Mouse (Mus musculus) neural tube, embryonic 15.5 days (tissue): ENCODE measurements around the gene Dtx1. TPM values are rescaled to one million over a fixed set of nuclear protein-coding genes. Genes with fewer than 3 reads are reported as not detected.

Experiments used
- ATAC-seq: fragments of 200-750 bp; cut with Nextera tagmentation; 2 replicates; pipeline ENCODE4 v1.8.0; 2017; ENCODE audit warnings: mild to moderate bottlenecking, moderate TSS enrichment, moderate library complexity; ENCODE audit not compliant: low FRiP score
- H3K27ac ChIP-seq: fragments of 300-500 bp; sonication (generic); replicated peaks from 2 replicates; pipeline ENCODE4 v1.5.1; 2015; ENCODE audit warnings: mild to moderate bottlenecking, inconsistent platforms
- H3K27me3 ChIP-seq: fragments of 300-500 bp; sonication (generic); replicated peaks from 2 replicates; pipeline ENCODE4 v1.6.1; 2015; ENCODE audit warnings: inconsistent platforms
- H3K36me3 ChIP-seq: fragments of 300-500 bp; sonication (generic); 2 replicates; pipeline ENCODE4 v1.6.1; 2015; ENCODE audit warnings: inconsistent platforms
- H3K4me1 ChIP-seq: fragments of 300-500 bp; sonication (generic); 2 replicates; pipeline ENCODE4 v1.6.1; 2015; ENCODE audit warnings: inconsistent platforms
- H3K4me2 ChIP-seq: fragments of 300-500 bp; sonication (generic); 2 replicates; pipeline ENCODE4 v1.6.1; 2015; ENCODE audit warnings: inconsistent platforms, mild to moderate bottlenecking, moderate library complexity
- H3K4me3 ChIP-seq: fragments of 300-500 bp; sonication (generic); replicated peaks from 2 replicates; pipeline ENCODE4 v1.5.1; 2015; ENCODE audit warnings: mild to moderate bottlenecking, inconsistent platforms
- H3K9ac ChIP-seq: fragments of 300-500 bp; sonication (generic); replicated peaks from 2 replicates; pipeline ENCODE4 v1.6.1; 2015; ENCODE audit warnings: mild to moderate bottlenecking, inconsistent platforms
- H3K9me3 ChIP-seq: fragments of 300-500 bp; sonication (generic); replicated peaks from 2 replicates; pipeline ENCODE4 v1.6.1; 2016; ENCODE audit warnings: inconsistent platforms
- WGBS: fragments of 180-500 bp; shearing (Covaris S2); methylation state at CpG from one replicate; pipeline ENCODE4 v1.1.7; 2015; ENCODE audit warnings: mixed read lengths; 5-methylcytosine and 5-hydroxymethylcytosine counted together
- polyA plus RNA-seq: library from polyadenylated mRNA; unstranded; fragments of >200 nt; fragmentation: Nextera tagmentation; extraction: Ambion mirVana; gene quantifications from 2 replicates; pipeline ENCODE4 v1.2.1, GENCODE M21; 2015

The Dtx1 gene
- polyA plus RNA-seq, 1 experiment from 2014 or later: 59.9 TPM

DNA sequence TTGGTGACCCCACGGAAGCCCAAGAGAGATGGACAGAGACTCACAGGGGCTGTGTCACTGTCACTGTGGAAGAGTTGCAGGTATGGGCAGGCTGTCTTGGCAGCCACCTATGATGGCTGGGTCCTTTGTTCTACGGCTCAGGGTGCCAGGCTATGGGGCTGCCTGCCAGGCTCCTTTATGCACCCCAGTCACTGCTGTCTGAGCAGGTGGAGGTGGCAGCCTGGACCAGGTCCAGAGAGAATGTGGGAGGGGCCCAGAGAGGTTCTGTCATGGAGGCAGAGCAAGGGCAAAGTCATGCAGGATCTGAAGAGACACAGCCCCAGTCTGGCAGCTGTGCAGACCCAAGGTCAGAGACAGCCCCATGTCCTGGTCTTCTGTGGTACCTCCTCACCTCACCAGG lies 8.8 kb downstream of the Dtx1 start:
- H3K27me3 ChIP-seq: no peaks in the 10 kb centered on the region
- no peak overlapping the region for H3K9ac ChIP-seq
- peaks cover 80% of the 10 kb centered on the region for H3K4me1 ChIP-seq
- ATAC-seq: no peak
- 77% methylated on average over 2 of the region's 2 CpGs for WGBS
- H3K4me2 ChIP-seq: no peak overlapping the region
- H3K27ac ChIP-seq: no peak overlapping the region
- H3K36me3 ChIP-seq: no peaks in the 10 kb centered on the region
- H3K4me3 ChIP-seq: no peak overlapping the region
- H3K9me3 ChIP-seq: no peaks in the 10 kb centered on the region

DNA sequence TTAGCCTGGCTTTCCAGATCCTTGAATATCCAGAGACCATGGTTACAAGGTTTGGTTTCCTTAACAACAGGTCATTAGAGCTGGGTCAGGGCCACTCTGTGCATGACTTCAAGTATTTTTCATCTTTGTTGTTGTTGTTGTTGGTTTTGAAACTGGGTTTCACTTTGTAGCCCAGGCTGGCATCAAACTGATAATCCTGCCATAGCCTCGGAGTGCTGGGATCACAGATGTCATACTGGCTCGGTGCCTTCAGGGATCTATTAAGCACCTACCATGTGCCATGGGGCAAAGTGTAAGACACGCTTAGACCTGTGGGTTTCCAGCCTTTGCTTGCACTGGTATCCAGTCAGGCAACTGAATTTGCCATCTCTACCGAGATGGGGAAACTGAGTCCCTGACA lies 9.3 kb downstream of the Dtx1 start:
- Histone ChIP-seq H3K27me3 (0 out of 2 replicates have a peak, but pooled peaks cover under 1% of the 10 kb centered on the region), H3K4me1 (peaks cover 80% of the 10 kb centered on the region), H3K9me3 (no peaks in the 10 kb centered on the region), H3K9ac (no peak overlapping the region), H3K36me3 (no peaks in the 10 kb centered on the region), H3K4me2 (no peak overlapping the region), H3K27ac (no peak overlapping the region), H3K4me3 (no peak overlapping the region)
- WGBS: 71% methylated on average over 4 of the region's 4 CpGs
- ATAC-seq: no peak

DNA sequence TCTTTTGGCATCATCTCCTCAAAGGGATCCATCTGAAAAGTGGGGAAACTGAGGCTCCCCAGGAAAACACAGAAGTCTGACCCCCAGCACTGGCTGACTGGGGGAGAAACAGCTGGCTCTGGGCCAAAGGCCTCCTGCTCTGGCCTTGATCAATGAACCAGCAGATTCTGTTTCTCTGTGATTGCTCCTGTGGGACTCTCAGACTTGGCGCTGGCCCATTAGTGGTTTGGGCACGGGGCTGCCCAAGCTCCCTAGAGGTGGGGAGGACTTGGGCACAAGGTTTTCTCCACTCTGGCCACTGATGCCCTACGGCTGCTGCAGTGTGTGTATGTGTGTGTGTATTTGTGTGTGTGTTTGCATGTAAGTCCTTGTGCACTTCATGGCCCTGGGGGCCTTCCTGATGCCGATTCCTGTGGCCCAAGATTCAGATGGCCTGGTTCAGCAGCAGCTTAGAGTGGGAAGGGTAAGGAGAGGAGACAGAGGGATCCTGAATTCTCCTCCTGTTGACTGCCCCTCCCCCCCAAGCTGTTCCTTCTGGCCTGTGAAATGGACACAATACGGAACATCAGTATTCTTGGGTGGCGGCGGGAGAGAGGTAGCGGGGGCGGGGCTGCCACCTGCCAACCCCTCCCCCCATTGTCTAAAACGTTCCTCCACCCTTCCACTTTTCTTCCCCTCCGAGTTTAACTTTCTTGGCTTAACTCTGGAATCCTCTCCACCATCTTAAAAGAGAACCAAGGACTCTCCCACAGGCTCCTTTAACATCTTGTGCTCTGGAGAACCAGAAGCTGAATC lies 10.5 kb downstream of the Dtx1 start:
- Histone ChIP-seq H3K4me1 (peaks cover 71% of the 10 kb centered on the region), H3K27ac (no peak overlapping the region), H3K4me2 (no peak overlapping the region), H3K27me3 (peaks cover 10% of the 10 kb centered on the region), H3K4me3 (no peak overlapping the region), H3K9me3 (no peaks in the 10 kb centered on the region), H3K36me3 (no peaks in the 10 kb centered on the region), H3K9ac (no peak overlapping the region)
- ATAC-seq: no peak
- 55% methylated on average over 11 of the region's 11 CpGs for WGBS

DNA sequence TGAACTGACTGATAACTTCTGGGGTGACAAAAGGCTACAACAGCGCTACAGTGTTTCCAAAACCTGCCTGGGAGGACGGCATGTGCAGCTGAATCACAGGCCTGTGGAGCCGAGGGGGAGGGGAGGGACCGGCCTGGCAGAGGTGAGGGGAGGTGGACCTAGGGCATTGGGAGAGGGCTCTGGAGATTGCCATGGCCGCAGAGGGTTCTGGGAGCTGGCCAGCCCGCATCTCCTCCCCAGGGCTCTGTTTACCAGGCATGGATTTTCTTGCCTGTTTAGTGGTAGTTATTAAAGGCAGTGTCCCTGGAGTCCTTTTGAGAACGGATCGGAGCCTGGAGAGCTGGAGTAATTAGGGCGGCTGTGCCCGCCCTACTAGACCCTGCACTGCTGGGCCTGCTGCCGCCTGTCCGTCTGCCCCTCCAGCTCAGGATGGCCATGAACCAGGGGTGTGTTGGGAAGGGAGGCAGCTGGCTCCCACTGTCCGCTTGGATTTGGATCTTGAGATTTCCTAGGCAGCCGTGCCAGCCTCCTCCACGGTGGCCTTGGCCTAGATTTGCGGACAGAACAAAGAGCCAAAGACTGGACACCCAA lies 12.8 kb downstream of the Dtx1 start:
- no peaks in the 10 kb centered on the region for H3K9me3 ChIP-seq
- no peak overlapping the region for H3K4me3 ChIP-seq
- peaks cover 33% of the 10 kb centered on the region for H3K27me3 ChIP-seq
- peaks cover 65% of the 10 kb centered on the region for H3K4me1 ChIP-seq
- H3K4me2 ChIP-seq: no peak overlapping the region; the same call in 1 of the 2 replicates
- peak overlapping the region; percentile 10; the same call in 1 of the 2 replicates for H3K9ac ChIP-seq
- no peak for ATAC-seq
- H3K36me3 ChIP-seq: peaks cover 8% of the 10 kb centered on the region
- 15% methylated on average over 16 of the region's 16 CpGs for WGBS
- peak overlapping the region; percentile 49 for H3K27ac ChIP-seq

DNA sequence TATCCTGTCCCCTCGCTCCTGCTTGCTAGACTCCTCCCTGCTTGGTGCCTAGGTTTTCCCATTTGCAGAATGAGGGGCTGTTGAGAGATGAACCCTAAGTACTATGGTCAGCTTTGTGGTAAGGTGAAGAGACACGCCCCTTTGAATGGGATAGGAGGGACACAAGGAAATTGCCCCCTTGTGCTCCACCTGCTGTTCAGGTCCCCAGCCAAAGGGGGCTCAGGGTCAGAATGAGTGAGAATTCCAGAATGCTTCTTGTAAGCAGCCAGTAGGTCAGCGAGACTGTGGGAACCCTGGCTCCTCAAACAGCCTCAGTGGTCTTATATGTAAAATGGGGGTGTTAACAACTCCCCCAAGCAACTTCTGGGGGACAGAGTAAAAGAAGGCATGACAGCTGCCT lies 13.5 kb downstream of the Dtx1 start:
- H3K9ac ChIP-seq: no peak overlapping the region
- peaks cover 14% of the 10 kb centered on the region for H3K36me3 ChIP-seq
- H3K4me1 ChIP-seq: peaks cover 64% of the 10 kb centered on the region
- H3K27ac ChIP-seq: peak overlapping the region; percentile 49; the same call in 1 of the 2 replicates
- WGBS: 35% methylated on average over 3 of the region's 3 CpGs
- H3K4me2 ChIP-seq: no peak overlapping the region
- H3K9me3 ChIP-seq: no peaks in the 10 kb centered on the region
- no peak overlapping the region for H3K4me3 ChIP-seq
- ATAC-seq: no peak
- H3K27me3 ChIP-seq: peaks cover 35% of the 10 kb centered on the region

DNA sequence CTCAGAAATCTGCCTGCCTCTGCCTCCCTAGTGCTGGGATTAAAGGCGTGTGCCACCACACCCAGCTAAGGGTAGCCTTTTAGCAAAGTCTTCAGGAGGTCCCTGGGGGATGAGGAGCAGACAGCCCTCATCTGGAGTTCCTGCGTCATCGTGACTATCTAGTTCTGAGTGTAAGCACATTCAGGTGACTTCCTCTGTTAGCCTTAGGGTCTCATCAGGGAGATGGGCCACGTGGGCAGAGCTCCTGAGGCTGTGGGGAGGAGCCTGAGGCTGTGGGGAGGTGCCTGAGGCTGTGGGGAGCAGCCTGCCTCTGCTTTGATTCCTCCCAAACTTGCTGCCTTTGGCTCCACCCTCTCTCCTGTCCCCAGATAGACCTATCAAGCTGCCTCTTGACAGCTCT lies 14.9 kb downstream of the Dtx1 start:
- 53% methylated on average over 4 of the region's 4 CpGs for WGBS
- H3K27me3 ChIP-seq: peaks cover 35% of the 10 kb centered on the region
- no peak overlapping the region for H3K4me3 ChIP-seq
- H3K9ac ChIP-seq: no peak overlapping the region
- H3K4me1 ChIP-seq: peaks cover 64% of the 10 kb centered on the region
- no peaks in the 10 kb centered on the region for H3K9me3 ChIP-seq
- no peak overlapping the region for H3K4me2 ChIP-seq
- ATAC-seq: no peak
- no peak overlapping the region for H3K27ac ChIP-seq
- H3K36me3 ChIP-seq: peaks cover 27% of the 10 kb centered on the region

DNA sequence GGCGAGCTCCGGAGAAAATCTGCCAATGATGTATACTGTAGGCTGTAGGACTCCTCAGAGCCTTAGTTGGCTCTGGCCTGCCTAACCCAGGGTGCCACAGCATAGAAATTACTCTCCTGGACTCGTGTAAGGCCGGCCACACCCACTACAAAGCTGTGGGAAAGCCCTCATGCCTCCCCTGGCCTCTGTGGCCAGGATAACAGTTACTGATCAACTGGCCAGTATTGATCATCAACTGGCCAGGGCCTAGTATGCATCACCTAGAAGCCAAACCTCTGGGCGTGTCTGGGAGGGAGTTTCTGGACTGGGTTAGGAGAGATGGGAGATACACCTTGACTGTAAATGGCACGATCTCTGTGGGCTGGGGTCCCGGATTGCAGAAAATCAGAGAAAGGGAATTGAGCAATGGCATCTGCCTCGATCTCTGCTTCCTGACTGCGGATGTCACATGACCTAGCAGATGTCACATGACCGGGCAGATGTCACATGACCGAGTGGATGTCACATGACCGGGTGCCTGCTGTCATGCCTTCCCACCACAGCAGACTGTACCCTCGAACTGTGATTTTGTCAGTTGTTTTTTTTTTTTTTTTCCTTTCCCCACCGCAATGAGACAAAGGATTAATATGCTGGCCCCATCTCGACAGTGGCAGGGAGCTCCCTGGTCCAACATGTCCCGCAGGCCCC lies 15.5 kb downstream of the Dtx1 start:
- Histone ChIP-seq H3K4me3 (no peak overlapping the region), H3K36me3 (peaks cover 30% of the 10 kb centered on the region), H3K27ac (no peak overlapping the region), H3K4me2 (no peak overlapping the region), H3K9ac (no peak overlapping the region), H3K9me3 (no peaks in the 10 kb centered on the region), H3K4me1 (peaks cover 59% of the 10 kb centered on the region), H3K27me3 (peaks cover 35% of the 10 kb centered on the region)
- 77% methylated on average over 16 of the region's 16 CpGs for WGBS
- ATAC-seq: no peak

DNA sequence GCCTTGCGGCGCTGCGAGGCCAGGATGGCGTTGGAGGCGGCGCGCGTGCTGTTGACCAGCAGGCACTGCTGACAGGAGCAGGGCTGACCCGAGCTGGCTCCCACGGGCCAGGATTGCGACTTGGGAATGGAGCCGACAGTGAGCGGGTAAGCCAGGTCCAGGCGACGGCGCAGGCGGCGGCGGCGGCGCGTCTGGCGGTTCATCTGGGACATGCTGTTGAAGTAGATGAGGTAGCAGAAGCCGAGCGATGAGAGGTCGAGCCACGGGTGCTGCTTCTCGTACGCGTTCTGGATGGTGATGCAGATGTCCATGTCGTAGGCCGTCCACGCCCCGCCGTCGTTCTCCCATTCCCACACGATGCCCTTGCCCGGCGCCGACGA lies 17.0 kb downstream of the Dtx1 start:
- peaks cover 35% of the 10 kb centered on the region for H3K27me3 ChIP-seq
- no peaks in the 10 kb centered on the region for H3K9me3 ChIP-seq
- H3K27ac ChIP-seq: no peak overlapping the region
- H3K9ac ChIP-seq: no peak overlapping the region
- ATAC-seq: no peak
- H3K4me3 ChIP-seq: no peak overlapping the region; the same call in 1 of the 2 replicates
- H3K4me1 ChIP-seq: peaks cover 43% of the 10 kb centered on the region
- no peak overlapping the region for H3K4me2 ChIP-seq
- peaks cover 38% of the 10 kb centered on the region for H3K36me3 ChIP-seq
- WGBS: 12% methylated on average over 41 of the region's 41 CpGs

DNA sequence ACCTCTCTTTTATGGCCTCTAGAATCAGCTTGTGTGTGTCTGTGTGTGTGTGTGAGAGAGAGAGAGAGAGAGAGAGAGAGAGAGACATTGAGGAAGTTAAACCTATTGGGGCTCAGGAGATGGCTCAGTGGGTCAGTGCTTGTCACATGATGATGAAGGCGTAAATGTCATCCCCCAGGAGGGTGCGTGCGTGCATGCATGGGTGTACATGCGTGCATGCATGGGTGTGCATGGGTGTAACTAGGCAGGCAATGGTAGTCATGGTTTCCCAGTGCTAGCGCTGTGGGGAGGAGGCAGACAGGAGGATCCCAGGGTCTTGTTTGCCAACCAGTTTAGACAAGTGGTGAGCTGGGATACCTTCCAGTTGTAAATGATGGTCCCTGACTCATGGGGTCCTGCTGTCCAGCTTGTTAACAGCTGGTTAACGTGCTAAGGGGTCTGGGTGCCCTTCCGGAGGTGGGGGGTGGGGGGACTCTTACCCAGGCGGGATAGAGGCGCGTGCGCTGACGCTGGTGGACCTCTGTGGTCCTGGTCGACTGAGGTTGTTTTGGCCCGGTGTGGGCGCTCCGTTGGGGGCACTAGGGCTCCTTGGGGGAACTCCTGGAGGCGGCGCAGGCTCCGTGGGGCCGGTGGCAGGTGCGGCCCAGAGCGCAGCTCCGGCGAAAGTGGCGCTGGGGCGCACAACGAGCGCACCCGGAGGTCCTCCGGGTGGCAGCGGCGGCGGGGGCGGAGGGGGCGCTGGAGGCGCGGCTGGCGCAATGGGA lies 17.6 kb downstream of the Dtx1 start:
- H3K4me1 ChIP-seq: peaks cover 38% of the 10 kb centered on the region
- no peak overlapping the region for H3K9ac ChIP-seq
- H3K4me3 ChIP-seq: no peak overlapping the region; the same call in 1 of the 2 replicates
- no peaks in the 10 kb centered on the region for H3K9me3 ChIP-seq
- peaks cover 35% of the 10 kb centered on the region for H3K27me3 ChIP-seq
- WGBS: 16% methylated on average over 38 of the region's 38 CpGs
- H3K36me3 ChIP-seq: peaks cover 38% of the 10 kb centered on the region
- H3K27ac ChIP-seq: no peak overlapping the region
- no peak for ATAC-seq
- no peak overlapping the region for H3K4me2 ChIP-seq

DNA sequence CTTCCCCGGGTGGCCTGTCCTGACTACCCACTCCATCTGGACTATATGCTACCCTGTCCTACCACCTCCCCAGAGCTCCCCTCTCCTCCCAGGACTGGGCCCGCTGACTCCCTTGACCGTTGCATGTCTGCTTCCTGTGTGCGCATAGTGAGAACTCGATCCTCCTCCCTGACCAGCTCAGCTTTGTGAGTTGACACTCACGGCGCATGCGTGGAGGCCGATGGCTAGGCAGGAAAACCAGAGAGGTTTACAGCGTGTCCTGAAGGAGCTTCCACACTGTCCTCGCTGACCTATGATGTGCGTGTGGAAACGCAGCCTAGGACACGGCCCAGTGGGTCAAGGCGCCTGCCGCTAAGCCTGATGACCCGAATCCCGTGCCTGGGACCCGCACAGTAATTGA lies 19.7 kb downstream of the Dtx1 start:
- Histone ChIP-seq H3K27me3 (peaks cover 31% of the 10 kb centered on the region), H3K9ac (no peak overlapping the region), H3K4me3 (no peak overlapping the region), H3K9me3 (no peaks in the 10 kb centered on the region), H3K4me2 (no peak overlapping the region), H3K4me1 (peaks cover 17% of the 10 kb centered on the region), H3K36me3 (peaks cover 52% of the 10 kb centered on the region), H3K27ac (no peak overlapping the region)
- ATAC-seq: no peak
- WGBS: 78% methylated on average over 19 of the region's 19 CpGs

DNA sequence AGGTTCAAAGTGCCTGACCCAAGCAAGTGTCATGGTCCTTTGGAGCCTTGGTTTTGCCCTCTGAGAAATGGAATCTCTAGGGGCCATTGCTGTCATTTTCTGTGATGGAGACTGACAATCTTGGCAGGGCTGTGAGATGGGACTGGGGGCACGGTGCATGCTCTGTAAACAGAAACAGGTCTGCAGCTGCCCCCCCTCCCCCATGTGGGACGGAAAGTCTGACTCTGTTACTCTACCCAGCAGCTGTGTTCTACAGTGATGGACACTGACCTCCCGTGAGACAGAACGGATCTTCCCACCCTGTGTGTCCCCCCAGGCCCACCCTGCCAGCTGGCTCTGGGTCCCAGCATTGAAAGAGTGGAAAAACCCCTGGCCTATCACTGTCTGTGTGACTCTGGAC lies 21.3 kb downstream of the Dtx1 start:
- H3K36me3 ChIP-seq: peaks cover 68% of the 10 kb centered on the region
- no peak overlapping the region for H3K4me3 ChIP-seq
- H3K4me2 ChIP-seq: no peak overlapping the region
- no peaks in the 10 kb centered on the region for H3K9me3 ChIP-seq
- ATAC-seq: no peak
- peaks cover 21% of the 10 kb centered on the region for H3K27me3 ChIP-seq
- no peak overlapping the region for H3K9ac ChIP-seq
- peaks cover 10% of the 10 kb centered on the region for H3K4me1 ChIP-seq
- WGBS: 62% methylated on average over 4 of the region's 4 CpGs
- H3K27ac ChIP-seq: no peak overlapping the region
